Mouse (Mus musculus) frontal cortex, postnatal 36 days (tissue): ENCODE results near the gene Ptrh2.

Source experiments
- DNase-seq, 2 experiments: peaks; one replicate each; pipeline ENCODE4 v3.0.0; 2022; ENCODE audit warnings: low spot score in 2 of 2

Gene Ptrh2

GRCm38 (mm10) chr11:86671041-86671675 lies 12.6 kb upstream of the Ptrh2 start:
- peak in 1 of 2 experiments; percentile 49 for DNase-seq

- DNase-seq = no peak
These were observed 11.0 kb upstream of the Ptrh2 start for GRCm38 (mm10) chr11:86672772-86673171.

- DNase-seq = no peak
These were observed 8.3 kb upstream of the Ptrh2 start for GRCm38 (mm10) chr11:86675520-86675919.

GRCm38 (mm10) chr11:86678957-86679356 lies 4.8 kb upstream of the Ptrh2 start:
- DNase-seq = no peak

- DNase-seq = no peak
These were observed 3.1 kb upstream of the Ptrh2 start for GRCm38 (mm10) chr11:86680729-86681128.

GRCm38 (mm10) chr11:86681423-86681822 lies 2.4 kb upstream of the Ptrh2 start:
- DNase-seq = no peak

GRCm38 (mm10) chr11:86682861-86683260 lies 924 bp upstream of the Ptrh2 start:
- DNase-seq = no peak

- no peak for DNase-seq
These were observed 584 bp downstream of the Ptrh2 start for GRCm38 (mm10) chr11:86684126-86685012.

GRCm38 (mm10) chr11:86685366-86685765 lies 1.6 kb downstream of the Ptrh2 start:
- no peak for DNase-seq

- no peak for DNase-seq
These were observed 6.6 kb downstream of the Ptrh2 start for GRCm38 (mm10) chr11:86690383-86690782.

GRCm38 (mm10) chr11:86691482-86691881 lies 7.7 kb downstream of the Ptrh2 start:
- DNase-seq = no peak

GRCm38 (mm10) chr11:86691956-86692355 lies 8.2 kb downstream of the Ptrh2 start:
- no peak for DNase-seq

- no peak for DNase-seq
These were observed 8.8 kb downstream of the Ptrh2 start for GRCm38 (mm10) chr11:86692546-86692945.

GRCm38 (mm10) chr11:86695461-86695860 lies 11.7 kb downstream of the Ptrh2 start:
- DNase-seq = no peak

- no peak for DNase-seq
These were observed 17.4 kb downstream of the Ptrh2 start for GRCm38 (mm10) chr11:86701151-86701550.

- DNase-seq = no peak
These were observed 30.8 kb downstream of the Ptrh2 start for GRCm38 (mm10) chr11:86714606-86715005.

- DNase-seq = no peak
These were observed 33.7 kb downstream of the Ptrh2 start for GRCm38 (mm10) chr11:86717306-86718065.

- no peak for DNase-seq
These were observed 34.6 kb downstream of the Ptrh2 start for GRCm38 (mm10) chr11:86718369-86718768.

GRCm38 (mm10) chr11:86719390-86719789 lies 35.6 kb downstream of the Ptrh2 start:
- DNase-seq = no peak

GRCm38 (mm10) chr11:86724004-86724403 lies 40.2 kb downstream of the Ptrh2 start:
- no peak for DNase-seq

- no peak for DNase-seq
These were observed 41.2 kb downstream of the Ptrh2 start for GRCm38 (mm10) chr11:86724982-86725381.

- DNase-seq = no peak
These were observed 41.8 kb downstream of the Ptrh2 start for GRCm38 (mm10) chr11:86725607-86726006.
